Mouse (Mus musculus): ENCODE measurements around the gene Dgcr2. TPM values are rescaled to one million over a fixed set of nuclear protein-coding genes. Genes with fewer than 3 reads are reported as not detected.

The Dgcr2 gene
- polyA plus RNA-seq, 1 experiment from 2014 or later: 94.0 TPM

- Histone ChIP-seq H3K4me2 (peak overlapping the region; percentile 62), H3K36me3 (no peaks in the 10 kb centered on the region), H3K27ac (no peak overlapping the region), H3K9ac (peak overlapping the region; percentile 63), H3K4me3 (peak overlapping the region; percentile 40), H3K27me3 (peaks cover 86% of the 10 kb centered on the region), H3K4me1 (replicated peaks) (peaks cover 60% of the 10 kb centered on the region), H3K9me3 (no peaks in the 10 kb centered on the region)
- ATAC-seq (ENCODE audit: low FRiP score): no peak
- 1% methylated on average over 83 of the region's 83 CpGs for WGBS
Observed at GRCm38 (mm10) chr16:17802839-17803674, 95.3 kb downstream of the Dgcr2 start.

DNA sequence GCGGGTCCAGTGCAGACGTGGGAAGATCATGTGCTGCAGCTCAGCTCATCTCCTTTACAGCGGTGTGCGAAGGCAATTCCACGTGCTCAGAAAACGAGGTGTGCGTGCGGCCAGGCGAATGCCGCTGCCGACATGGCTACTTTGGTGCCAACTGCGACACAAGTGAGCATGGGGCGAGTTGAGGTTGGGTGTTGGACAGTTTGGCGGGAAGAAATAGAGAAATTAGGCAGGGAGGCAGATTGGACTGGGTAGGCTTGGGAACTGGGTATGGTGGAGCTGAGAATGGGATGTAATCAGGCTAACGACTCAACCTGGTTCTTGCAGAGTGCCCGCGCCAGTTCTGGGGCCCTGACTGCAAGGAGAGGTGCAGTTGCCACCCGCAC is 95.9 kb downstream of the Dgcr2 start:
- peaks cover 89% of the 10 kb centered on the region for H3K27me3 ChIP-seq
- no peaks in the 10 kb centered on the region for H3K36me3 ChIP-seq
- 5% methylated on average over 18 of the region's 18 CpGs for WGBS
- no peak overlapping the region for H3K27ac ChIP-seq
- H3K4me2 ChIP-seq: peak overlapping the region; percentile 62
- ATAC-seq (ENCODE audit: low FRiP score): no peak
- peak overlapping the region; percentile 40 for H3K4me3 ChIP-seq
- H3K9me3 ChIP-seq: no peaks in the 10 kb centered on the region
- H3K9ac ChIP-seq: peak overlapping the region; percentile 63
- H3K4me1 ChIP-seq (replicated peaks): peaks cover 60% of the 10 kb centered on the region

DNA sequence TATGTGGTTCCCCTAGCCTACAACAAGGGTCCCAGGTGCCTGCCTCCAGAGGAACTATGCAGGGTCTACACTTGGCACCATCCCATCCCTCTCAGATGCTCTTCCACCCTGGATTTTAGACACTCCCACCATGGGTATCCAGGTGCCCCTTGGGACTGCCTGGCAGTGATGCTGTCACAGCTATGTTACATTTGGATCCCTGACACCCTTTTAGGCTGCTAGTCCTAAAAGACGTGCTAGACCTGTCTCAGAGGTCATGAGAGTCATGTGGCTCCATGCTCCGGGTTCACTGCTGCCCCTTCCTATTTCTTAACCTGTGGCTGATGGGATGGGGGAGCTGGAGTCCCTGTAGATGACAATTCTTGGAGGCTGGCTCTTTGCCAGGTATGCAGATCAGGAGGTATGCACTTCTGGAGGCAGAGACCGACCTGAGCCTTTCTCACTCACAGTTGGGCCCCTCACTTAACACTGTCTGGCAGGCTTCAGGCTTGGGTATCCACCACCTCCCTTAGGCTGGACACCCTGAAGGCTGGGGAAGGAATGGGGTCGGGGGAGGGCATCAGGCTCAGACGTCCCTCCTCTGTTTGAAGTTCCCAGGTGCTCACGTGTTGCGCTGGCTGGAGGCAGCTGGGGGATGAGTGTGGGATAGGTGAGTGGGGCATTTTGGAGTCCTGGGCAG is 96.4 kb downstream of the Dgcr2 start:
- Histone ChIP-seq H3K4me2 (peak overlapping the region; percentile 62; the same call in 1 of the 2 replicates), H3K36me3 (no peaks in the 10 kb centered on the region), H3K4me1 (replicated peaks) (peaks cover 62% of the 10 kb centered on the region), H3K27ac (no peak overlapping the region), H3K4me3 (peak overlapping the region; percentile 40), H3K9me3 (no peaks in the 10 kb centered on the region), H3K9ac (no peak overlapping the region), H3K27me3 (peaks cover 94% of the 10 kb centered on the region)
- no peak for ATAC-seq (ENCODE audit: low FRiP score)
- WGBS: 4% methylated on average over 7 of the region's 7 CpGs

GRCm38 (mm10) chr16:17799584-17799983 is 98.8 kb downstream of the Dgcr2 start:
- Histone ChIP-seq H3K9me3 (no peaks in the 10 kb centered on the region), H3K4me1 (replicated peaks) (peaks cover 53% of the 10 kb centered on the region)
- ATAC-seq (ENCODE audit: low FRiP score): no peak

GRCm38 (mm10) chr16:17798321-17799180 is 99.8 kb downstream of the Dgcr2 start:
- Histone ChIP-seq H3K9ac (peak overlapping the region; percentile 56), H3K4me3 (peak overlapping the region; percentile 50)

More at GRCm38 (mm10) chr16:17799584-17799983, 98.8 kb downstream of the Dgcr2 start:
- H3K4me3 ChIP-seq: no peak overlapping the region
- peaks cover 99% of the 10 kb centered on the region for H3K27me3 ChIP-seq
- H3K27ac ChIP-seq: no peak overlapping the region
- H3K4me2 ChIP-seq: no peak overlapping the region
- H3K36me3 ChIP-seq: no peaks in the 10 kb centered on the region
- no peak overlapping the region for H3K9ac ChIP-seq

DNA sequence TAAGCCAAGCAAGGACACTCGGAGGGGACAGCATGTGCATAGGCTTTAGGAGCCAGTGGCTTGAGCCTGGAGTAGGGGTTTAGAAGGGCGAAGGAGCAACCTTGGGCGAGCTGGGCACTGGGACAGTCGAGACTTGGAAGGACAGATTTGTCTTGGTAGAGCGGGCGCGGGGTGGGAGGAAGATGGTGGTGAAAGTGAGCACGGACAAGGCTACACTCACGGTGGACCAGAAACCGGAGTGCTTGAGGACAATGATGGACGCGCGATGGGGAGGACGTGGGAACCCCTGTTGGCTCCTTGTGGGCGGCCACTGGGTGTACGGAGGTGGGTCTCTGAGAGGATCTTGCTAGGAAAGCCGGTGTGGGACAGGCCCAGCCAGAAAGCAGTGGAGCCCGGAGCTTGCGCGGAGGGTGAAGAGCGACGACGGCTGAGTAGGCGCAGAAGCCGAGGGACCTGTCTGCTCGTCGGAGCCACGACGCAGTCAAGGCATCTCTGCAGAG is 100.5 kb downstream of the Dgcr2 start:
- ATAC-seq (ENCODE audit: low FRiP score): peak; percentile 15; the same call in 1 of the 2 replicates
- Histone ChIP-seq H3K9me3 (no peaks in the 10 kb centered on the region), H3K9ac (peak overlapping the region; percentile 72), H3K4me2 (peak overlapping the region; percentile 77), H3K27ac (0 out of 2 replicates have a peak overlapping the region, but pooled peaks have one; percentile 48), H3K4me3 (peak overlapping the region; percentile 50), H3K4me1 (replicated peaks) (peaks cover 36% of the 10 kb centered on the region), H3K27me3 (peaks cover 94% of the 10 kb centered on the region), H3K36me3 (peaks cover 14% of the 10 kb centered on the region)
- 3% methylated on average over 29 of the region's 29 CpGs for WGBS

More at GRCm38 (mm10) chr16:17798321-17799180, 99.8 kb downstream of the Dgcr2 start:
- WGBS: 2% methylated on average over 32 of the region's 45 CpGs
- no peak for ATAC-seq (ENCODE audit: low FRiP score)
- Histone ChIP-seq H3K36me3 (peaks cover 7% of the 10 kb centered on the region), H3K4me2 (peak overlapping the region; percentile 77), H3K9me3 (no peaks in the 10 kb centered on the region), H3K27me3 (peaks cover 99% of the 10 kb centered on the region), H3K27ac (no peak overlapping the region), H3K4me1 (replicated peaks) (peaks cover 42% of the 10 kb centered on the region)

DNA sequence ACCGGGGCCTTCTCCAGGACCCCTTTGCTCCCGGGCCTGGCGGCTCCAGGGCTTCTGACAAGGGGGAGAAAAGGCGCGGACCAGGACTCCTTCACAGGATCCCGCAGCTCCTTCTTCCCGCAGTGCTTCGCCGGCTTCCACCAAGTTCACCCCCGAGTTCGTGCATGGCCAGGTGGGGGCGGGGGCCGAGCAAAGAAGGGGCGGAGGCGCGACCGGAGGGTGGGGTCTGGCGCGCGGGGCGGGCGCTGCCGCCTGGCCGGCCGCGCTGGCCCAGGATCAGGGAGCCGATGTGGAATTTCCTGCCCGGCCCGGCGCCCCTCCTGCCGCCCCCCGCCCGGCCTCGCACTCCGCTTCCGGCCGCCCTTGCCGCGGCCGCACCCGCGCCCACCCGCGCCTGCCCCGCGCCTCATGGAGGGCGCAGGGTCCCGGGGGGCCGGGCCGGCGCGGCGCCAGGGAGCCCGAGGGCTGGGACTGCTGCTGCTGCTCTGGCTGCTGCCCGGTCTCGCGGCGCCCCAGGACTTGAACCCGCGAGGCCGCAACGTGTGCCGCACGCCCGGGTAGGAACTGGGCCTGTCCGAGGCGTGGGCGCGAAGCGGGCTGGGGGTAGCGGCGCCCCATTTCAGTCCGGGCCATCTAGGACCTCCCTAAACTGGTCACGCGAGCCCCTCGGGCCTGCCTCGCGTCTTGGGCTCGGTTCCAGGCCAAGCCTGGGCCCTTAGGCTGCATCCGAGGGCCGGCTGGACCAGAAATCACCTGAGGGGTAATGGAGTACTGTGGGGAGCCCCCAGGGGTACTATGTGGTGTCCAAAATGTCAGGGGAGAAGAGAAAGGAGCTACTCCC is 101.2 kb downstream of the Dgcr2 start, which contains the start of gene Scarf2:
TSS of gene Scarf2 (plus strand) at position 312 of the 841 bp plus-strand sequence.
- peak within 1 kb of the TSS; percentile 72 for H3K9ac ChIP-seq
- no peaks in the 10 kb centered on the region for H3K9me3 ChIP-seq
- peak within 1 kb of the TSS; percentile 77 for H3K4me2 ChIP-seq
- peak; percentile 38; the same call in 1 of the 2 replicates for ATAC-seq (ENCODE audit: low FRiP score)
- peaks cover 87% of the 10 kb centered on the region for H3K27me3 ChIP-seq
- peak within 1 kb of the TSS; percentile 50 for H3K4me3 ChIP-seq
- WGBS: 2% methylated on average over 61 of the region's 81 CpGs
- H3K27ac ChIP-seq: 0 out of 2 replicates have a peak within 1 kb of the TSS, but pooled peaks have one; percentile 48
- peaks cover 29% of the 10 kb centered on the region for H3K4me1 ChIP-seq (replicated peaks)
- peaks cover 21% of the 10 kb centered on the region for H3K36me3 ChIP-seq

DNA sequence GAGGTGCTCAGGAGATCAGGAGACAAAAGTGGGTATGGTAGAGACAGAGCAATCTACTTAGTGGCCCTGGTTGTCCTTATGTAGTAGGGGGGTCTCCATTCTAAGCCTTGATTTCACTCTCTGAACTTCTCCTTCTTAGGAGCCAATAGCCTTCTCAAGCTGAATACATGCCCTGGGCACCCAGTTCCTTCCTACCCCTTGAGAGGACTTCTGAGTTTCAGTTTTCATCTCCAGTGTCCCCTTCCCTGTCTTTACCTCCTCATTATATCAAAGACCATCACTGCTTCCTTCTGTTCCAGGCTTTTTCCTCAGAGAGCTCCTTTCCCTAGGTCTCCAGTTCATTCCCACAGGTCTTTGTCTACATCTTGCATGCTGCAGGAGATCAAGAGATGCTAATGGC is 101.8 kb downstream of the Dgcr2 start:
- H3K27me3 ChIP-seq: peaks cover 80% of the 10 kb centered on the region
- no peak overlapping the region for H3K27ac ChIP-seq
- H3K4me2 ChIP-seq: peak overlapping the region; percentile 77
- H3K4me1 ChIP-seq (replicated peaks): peaks cover 25% of the 10 kb centered on the region
- no peaks in the 10 kb centered on the region for H3K9me3 ChIP-seq
- no peak for ATAC-seq (ENCODE audit: low FRiP score)
- peaks cover 28% of the 10 kb centered on the region for H3K36me3 ChIP-seq
- peak overlapping the region; percentile 50 for H3K4me3 ChIP-seq
- H3K9ac ChIP-seq: peak overlapping the region; percentile 72; the same call in 1 of the 2 replicates

DNA sequence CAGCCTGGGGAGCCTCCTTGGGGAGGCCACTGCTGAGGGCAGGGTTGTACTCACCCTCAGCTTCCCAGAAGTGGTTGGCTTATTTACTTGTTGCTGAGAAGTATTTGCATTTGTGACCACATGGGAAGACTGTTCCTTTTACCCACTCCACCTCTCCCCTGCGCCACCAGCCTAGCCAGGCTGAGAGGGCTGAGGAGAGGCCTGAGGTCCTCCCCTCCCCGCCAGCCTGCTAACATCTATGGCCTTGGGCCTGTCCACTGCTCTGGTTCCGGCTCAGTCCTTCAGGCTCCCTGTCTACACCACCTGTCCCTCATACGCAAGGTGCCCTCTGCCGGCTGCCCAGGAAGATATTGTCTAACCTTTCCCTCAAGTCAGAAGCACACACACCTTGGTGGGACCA is 102.7 kb downstream of the Dgcr2 start:
- 61% methylated on average over 5 of the region's 5 CpGs for WGBS
- Histone ChIP-seq H3K27me3 (peaks cover 72% of the 10 kb centered on the region), H3K27ac (no peak overlapping the region), H3K9me3 (no peaks in the 10 kb centered on the region), H3K4me1 (replicated peaks) (peaks cover 25% of the 10 kb centered on the region), H3K36me3 (peaks cover 36% of the 10 kb centered on the region), H3K9ac (no peak overlapping the region), H3K4me2 (no peak overlapping the region), H3K4me3 (no peak overlapping the region)
- ATAC-seq (ENCODE audit: low FRiP score): no peak

DNA sequence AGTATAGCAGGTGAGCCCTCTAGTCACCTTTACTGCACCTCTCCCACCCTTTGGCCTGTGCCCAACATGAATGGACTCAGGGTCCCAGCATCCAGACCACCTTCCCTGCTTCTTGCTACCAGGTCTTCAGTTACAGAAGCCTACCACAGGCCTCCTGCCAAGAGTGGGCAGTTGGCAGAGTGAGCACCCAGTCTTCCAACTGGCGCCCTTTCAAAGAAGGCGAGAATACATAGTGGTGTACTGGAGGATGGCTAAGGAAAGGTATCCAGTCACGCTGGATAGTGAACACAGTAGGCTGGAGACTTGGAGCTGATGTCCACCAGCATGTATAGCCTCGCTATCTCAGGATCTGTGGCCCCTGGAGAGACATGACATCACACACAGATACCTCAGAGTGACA is 104.3 kb downstream of the Dgcr2 start:
- peaks cover 57% of the 10 kb centered on the region for H3K27me3 ChIP-seq
- no peak overlapping the region for H3K4me3 ChIP-seq
- H3K36me3 ChIP-seq: peaks cover 51% of the 10 kb centered on the region
- H3K4me2 ChIP-seq: no peak overlapping the region
- H3K27ac ChIP-seq: no peak overlapping the region
- WGBS: 91% methylated on average over 4 of the region's 4 CpGs
- H3K9ac ChIP-seq: no peak overlapping the region
- H3K4me1 ChIP-seq (replicated peaks): peaks cover 25% of the 10 kb centered on the region
- ATAC-seq (ENCODE audit: low FRiP score): no peak
- H3K9me3 ChIP-seq: no peaks in the 10 kb centered on the region

GRCm38 (mm10) chr16:17792728-17793127 is 105.6 kb downstream of the Dgcr2 start:
- H3K9ac ChIP-seq: no peak overlapping the region
- H3K27ac ChIP-seq: no peak overlapping the region
- no peaks in the 10 kb centered on the region for H3K9me3 ChIP-seq
- WGBS: 71% methylated on average over 3 of the region's 3 CpGs
- H3K4me2 ChIP-seq: no peak overlapping the region
- H3K27me3 ChIP-seq: peaks cover 44% of the 10 kb centered on the region
- H3K4me3 ChIP-seq: no peak overlapping the region
- ATAC-seq (ENCODE audit: low FRiP score): no peak
- peaks cover 13% of the 10 kb centered on the region for H3K4me1 ChIP-seq (replicated peaks)
- peaks cover 63% of the 10 kb centered on the region for H3K36me3 ChIP-seq
